8 mouse cellular contexts compared by ENCODE assay signal in the genomic region with DNA sequence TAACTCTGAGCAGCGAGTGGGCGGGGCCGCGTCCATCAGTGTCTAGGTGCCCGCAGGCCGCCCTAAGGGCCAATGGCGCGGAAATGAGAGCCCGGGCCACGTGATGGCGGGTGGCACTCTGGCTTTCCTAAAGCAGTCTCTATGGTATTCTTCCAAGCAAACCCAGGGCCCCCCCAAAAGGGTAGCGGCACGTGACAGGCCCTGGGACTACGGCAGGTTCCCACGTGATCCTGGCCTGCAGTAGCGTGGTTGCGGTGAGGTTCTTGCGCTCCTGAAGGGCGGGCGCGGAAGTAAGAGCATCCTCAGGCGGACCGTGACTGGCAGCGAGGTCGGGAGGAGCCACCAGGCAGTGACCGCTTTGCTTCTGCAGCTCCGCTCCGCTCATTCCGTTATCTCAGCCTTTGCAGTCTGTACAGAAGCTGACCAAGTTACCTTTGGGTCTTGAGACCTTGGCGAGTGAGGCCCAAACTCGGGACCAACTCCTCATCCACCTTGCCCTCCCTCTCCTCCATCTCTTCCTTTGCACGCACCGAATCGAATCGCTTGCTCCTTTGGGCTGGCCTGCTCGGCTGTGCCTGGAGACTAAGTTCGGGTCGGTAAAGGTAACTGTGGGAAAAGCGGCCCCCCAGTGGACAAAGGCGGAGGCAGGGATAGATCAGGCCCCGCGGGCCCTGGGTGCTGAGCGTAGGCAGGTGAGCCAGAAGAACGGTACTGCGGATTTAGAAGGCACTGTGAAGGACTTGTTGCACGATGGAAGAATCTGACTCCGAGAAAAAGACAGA. TPM values are rescaled to one million over a fixed set of nuclear protein-coding genes. Genes with fewer than 3 reads are reported as not detected.
DNase-seq lines count a peak whose midpoint lies in the region; ATAC-seq and TF ChIP-seq lines count a peak whose summit lies in the region.

TSS of gene Rragb (plus strand) at position 248 of the 782 bp plus-strand sequence.

- peak; percentile 35 for TF ChIP-seq CTCF in liver, embryonic 14.5 days (IDR thresholded peaks at IDR 0.05; ENCODE audit: low read depth)

- peak within 1 kb of the TSS; percentile 65 for H3K9ac ChIP-seq in forebrain, embryonic 11.5 days (ENCODE audit: low read length)
- peak within 1 kb of the TSS; percentile 55 for H3K9ac ChIP-seq in heart, embryonic 16.5 days (ENCODE audit: low read length)
- 0 out of 2 replicates have a peak within 1 kb of the TSS, but pooled peaks have one; percentile 11 for H3K9ac ChIP-seq in liver, embryonic 14.5 days (replicated peaks)
- H3K9ac ChIP-seq in stomach, embryonic 15.5 days, result no peak within 1 kb of the TSS

- H3K4me2 ChIP-seq in forebrain, embryonic 11.5 days (ENCODE audit: low read depth, low read length, severe bottlenecking), result peak within 1 kb of the TSS; percentile 48
- peak within 1 kb of the TSS; percentile 72 for H3K4me2 ChIP-seq in heart, embryonic 16.5 days (ENCODE audit: low read depth, low read length)
- H3K4me2 ChIP-seq in liver, embryonic 14.5 days (ENCODE audit: low read depth), result peak within 1 kb of the TSS; percentile 48
- peak within 1 kb of the TSS; percentile 62 for H3K4me2 ChIP-seq in stomach, embryonic 15.5 days

- WGBS in forebrain, embryonic 11.5 days, result 25% methylated on average over 47 of the region's 47 CpGs
- WGBS in heart, embryonic 16.5 days, result 9% methylated on average over 47 of the region's 47 CpGs
- WGBS in liver, embryonic 14.5 days (ENCODE audit: insufficient replicate concordance), result 13% methylated on average over 45 of the region's 47 CpGs
- WGBS in stomach, embryonic 15.5 days, result 16% methylated on average over 47 of the region's 47 CpGs

- no peaks in the 10 kb centered on the region for H3K36me3 ChIP-seq in forebrain, embryonic 11.5 days (ENCODE audit: control insufficient read depth, insufficient read depth, low read length)
- H3K36me3 ChIP-seq in heart, embryonic 16.5 days (ENCODE audit: control insufficient read depth, insufficient read depth), result no peaks in the 10 kb centered on the region
- no peaks in the 10 kb centered on the region for H3K36me3 ChIP-seq in liver, embryonic 14.5 days (replicated peaks; ENCODE audit: control insufficient read depth, insufficient read depth, low read depth)
- no peaks in the 10 kb centered on the region for H3K36me3 ChIP-seq in stomach, embryonic 15.5 days

- TF ChIP-seq EP300 in liver, embryonic 14.5 days (IDR thresholded peaks at IDR 0.05; ENCODE audit: low read depth), result no peak

- H3K4me3 ChIP-seq in forebrain, embryonic 11.5 days (ENCODE audit: low read depth, low read length), result peak within 1 kb of the TSS; percentile 41
- H3K4me3 ChIP-seq in heart, embryonic 16.5 days (ENCODE audit: low read length), result peak within 1 kb of the TSS; percentile 59
- H3K4me3 ChIP-seq in liver, embryonic 14.5 days (ENCODE audit: insufficient read depth in 1 of 2, low read depth in 2 of 2, low read length in 2 of 2), result peak within 1 kb of the TSS; percentile 22 to 58
- peak within 1 kb of the TSS; percentile 45 for H3K4me3 ChIP-seq in stomach, embryonic 15.5 days (replicated peaks)

- peak within 1 kb of the TSS; percentile 51; the same call in 1 of the 2 replicates for H3K27ac ChIP-seq in forebrain, embryonic 11.5 days (ENCODE audit: low read depth, low read length)
- no peak within 1 kb of the TSS; the same call in 1 of the 2 replicates for H3K27ac ChIP-seq in heart, embryonic 16.5 days (ENCODE audit: low read length)
- no peak within 1 kb of the TSS for H3K27ac ChIP-seq in liver, embryonic 14.5 days
- H3K27ac ChIP-seq in stomach, embryonic 15.5 days, result no peak within 1 kb of the TSS

- no peaks in the 10 kb centered on the region for H3K9me3 ChIP-seq in forebrain, embryonic 11.5 days (ENCODE audit: control insufficient read depth, low read length)
- H3K9me3 ChIP-seq in heart, embryonic 16.5 days (replicated peaks; ENCODE audit: control insufficient read depth, low read length), result no peaks in the 10 kb centered on the region
- no peaks in the 10 kb centered on the region for H3K9me3 ChIP-seq in liver, embryonic 14.5 days (ENCODE audit: control insufficient read depth, low read length)
- no peaks in the 10 kb centered on the region for H3K9me3 ChIP-seq in stomach, embryonic 15.5 days

- peaks cover 2% of the 10 kb centered on the region; the same call in 1 of the 2 replicates for H3K27me3 ChIP-seq in forebrain, embryonic 11.5 days (ENCODE audit: control insufficient read depth, insufficient read depth, low read length)
- no peaks in the 10 kb centered on the region for H3K27me3 ChIP-seq in heart, embryonic 16.5 days (ENCODE audit: control insufficient read depth, insufficient read depth, low read length)
- no peaks in the 10 kb centered on the region for H3K27me3 ChIP-seq in liver, embryonic 14.5 days (ENCODE audit: control insufficient read depth, insufficient read depth, low read length)
- H3K27me3 ChIP-seq in stomach, embryonic 15.5 days (replicated peaks), result no peaks in the 10 kb centered on the region

- DNase-seq in CD4-positive helper T cell, adult 2 months (ENCODE audit: low read depth, low spot score), result peak; percentile 87
- DNase-seq in c-Kit-positive CD71-positive TER-119-negative erythroid progenitor cells, embryonic 14.5 days (ENCODE audit: low read depth), result peak; percentile 44
- peak; percentile 88 for DNase-seq in forebrain, embryonic 11.5 days (ENCODE audit: low spot score)
- peak; percentile 81 to 83 for DNase-seq in kidney, postnatal 36 days
- DNase-seq in liver, embryonic 14.5 days (ENCODE audit: low read depth in 3 of 3, low spot score in 3 of 3), result peak; percentile 19 to 35 (median 30)
- DNase-seq in neural tube, embryonic 10.5 days (ENCODE audit: extremely low spot score, low spot score), result peak; percentile 70

- H3K4me1 ChIP-seq in forebrain, embryonic 11.5 days (replicated peaks; ENCODE audit: control insufficient read depth, insufficient read depth, low read length), result no peaks in the 10 kb centered on the region
- no peaks in the 10 kb centered on the region for H3K4me1 ChIP-seq in heart, embryonic 16.5 days (ENCODE audit: control insufficient read depth, insufficient read depth, low read length)
- no peaks in the 10 kb centered on the region for H3K4me1 ChIP-seq in liver, embryonic 14.5 days (replicated peaks; ENCODE audit: control insufficient read depth in 2 of 2, insufficient read depth in 2 of 2, low read length in 1 of 2)
- H3K4me1 ChIP-seq in stomach, embryonic 15.5 days, result no peaks in the 10 kb centered on the region

- peak; percentile 97 for ATAC-seq in forebrain, embryonic 11.5 days (replicated peaks; ENCODE audit: low FRiP score)
- ATAC-seq in heart, embryonic 16.5 days (replicated peaks; ENCODE audit: extremely low read depth, insufficient read depth, low FRiP score), result peak; percentile 92
- peak; percentile 93 for ATAC-seq in liver, embryonic 14.5 days (ENCODE audit: insufficient read depth)
- peak; percentile 97 for ATAC-seq in stomach, embryonic 15.5 days (ENCODE audit: insufficient read depth, low FRiP score, low read depth)

RNA-seq across cellular contexts. Expression of gene Rragb, which starts in this region (rescaled TPM):
- 6.6 and 9.2 TPM in 2 replicates for polyA plus RNA-seq in forebrain, embryonic 11.5 days (2014; fragmentation: Nextera tagmentation; extraction: Ambion mirVana)
- 1.1 TPM in 2 replicates for polyA plus RNA-seq in heart, embryonic 16.5 days (2015; fragmentation: Nextera tagmentation; extraction: Ambion mirVana)
- 0.62 and 1.3 TPM in 2 replicates for polyA plus RNA-seq in liver, embryonic 14.5 days (2012; rRNA removed)
- 0.38 and 0.50 TPM in 2 replicates for polyA plus RNA-seq in liver, embryonic 14.5 days (2014; fragmentation: Nextera tagmentation; extraction: Ambion mirVana)
- 2.0 and 2.6 TPM in 2 replicates for polyA plus RNA-seq in stomach, embryonic 15.5 days (2015; fragmentation: Nextera tagmentation; extraction: Ambion mirVana)

Comparison
In these comparisons a context has a peak if more than half of its experiments do, and no peak if none do; other contexts are left out.
1. DNase-seq: peak in every context shown above with its lines; median percentile 88 in forebrain, embryonic 11.5 days; 87 in CD4-positive helper T cell, adult 2 months; 82 in kidney, postnatal 36 days; 70 in neural tube, embryonic 10.5 days; 44 in c-Kit-positive CD71-positive TER-119-negative erythroid progenitor cells, embryonic 14.5 days; 30 in liver, embryonic 14.5 days.